Mouse (Mus musculus): Measurements from ENCODE around the gene Gm4791. TPM values are rescaled to one million over a fixed set of nuclear protein-coding genes. Genes with fewer than 3 reads are reported as not detected.

The Gm4791 gene
- total RNA-seq (2021), result not detected

DNA sequence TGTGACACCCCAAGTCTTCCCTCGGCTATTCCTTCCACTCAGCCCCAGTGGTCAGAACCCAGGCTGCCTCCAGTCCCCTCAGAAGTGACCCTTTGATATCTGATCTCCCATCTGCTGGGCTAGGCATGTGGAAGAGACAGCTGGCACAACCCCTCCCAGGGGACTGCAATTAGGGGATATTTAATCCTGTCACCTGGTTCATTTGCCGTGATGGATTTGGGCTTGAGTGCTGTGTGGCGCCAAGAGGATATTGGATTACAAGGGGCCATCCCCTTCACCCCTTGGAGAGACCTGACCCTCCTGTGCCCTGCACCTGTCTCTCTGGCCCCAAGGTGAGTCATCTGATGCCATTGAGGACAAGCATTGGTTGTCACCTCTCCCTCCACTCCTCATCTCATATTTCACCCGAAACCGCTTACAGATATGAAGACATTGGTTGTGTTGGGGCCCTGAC, at the start of gene Gm4791:
TSS of gene Gm4791 (plus strand) at position 404 of the 454 bp plus-strand sequence.
- no peak for DNase-seq (ENCODE audit: low spot score)
- intact Hi-C loops (cut with DNase I), result no loop called here

DNA sequence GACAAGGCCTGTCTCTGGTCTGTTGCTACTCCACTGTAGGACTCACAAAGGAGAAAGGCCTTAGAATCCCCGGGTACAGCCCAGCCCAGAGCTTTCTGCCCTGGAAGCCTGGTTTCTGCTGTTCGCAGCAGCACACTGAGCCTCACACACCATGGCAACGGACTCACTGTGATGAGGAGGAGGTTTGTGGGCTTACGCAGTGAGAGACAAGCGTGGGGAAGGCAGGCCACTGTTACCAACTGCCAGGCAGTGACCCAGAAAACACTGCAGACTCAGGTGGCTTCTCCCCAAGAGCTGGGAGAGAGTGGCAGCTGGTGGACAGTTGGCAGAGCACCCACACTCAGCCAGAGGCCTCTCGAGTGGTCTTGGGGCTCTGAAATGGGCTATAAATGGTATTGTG, 42.3 kb upstream of the Gm4791 start:
- intact Hi-C loops (cut with DNase I), result no loop called here
- DNase-seq (ENCODE audit: low spot score), result no peak

DNA sequence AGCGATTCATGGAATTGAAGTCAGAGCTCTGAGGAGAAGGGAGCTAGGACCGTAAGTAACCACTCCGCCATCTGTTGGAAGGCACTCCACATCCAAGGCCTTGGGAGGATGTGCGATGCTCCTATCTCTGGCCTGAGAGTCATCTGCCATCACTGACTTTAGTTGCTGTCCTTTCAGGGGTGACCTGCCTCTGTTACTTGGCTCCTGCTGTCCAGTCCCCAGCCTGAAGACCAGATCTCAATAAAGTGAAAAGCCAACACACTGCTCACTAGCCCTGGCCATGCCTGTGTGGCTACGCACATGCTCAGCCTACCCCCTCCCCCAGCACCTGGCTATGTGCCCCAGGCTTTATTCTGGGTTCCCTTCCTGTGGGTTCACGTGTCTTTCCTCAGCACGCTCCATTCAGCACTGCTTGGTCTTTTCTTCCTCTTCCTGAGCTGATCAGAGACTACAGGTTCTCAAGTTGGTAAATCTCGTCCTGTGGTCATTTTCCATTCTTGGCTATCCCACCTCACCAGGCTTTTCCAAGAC, 41.1 kb upstream of the Gm4791 start:
- DNase-seq (ENCODE audit: low spot score), result no peak
- intact Hi-C loops (cut with DNase I), result no loop called here

DNA sequence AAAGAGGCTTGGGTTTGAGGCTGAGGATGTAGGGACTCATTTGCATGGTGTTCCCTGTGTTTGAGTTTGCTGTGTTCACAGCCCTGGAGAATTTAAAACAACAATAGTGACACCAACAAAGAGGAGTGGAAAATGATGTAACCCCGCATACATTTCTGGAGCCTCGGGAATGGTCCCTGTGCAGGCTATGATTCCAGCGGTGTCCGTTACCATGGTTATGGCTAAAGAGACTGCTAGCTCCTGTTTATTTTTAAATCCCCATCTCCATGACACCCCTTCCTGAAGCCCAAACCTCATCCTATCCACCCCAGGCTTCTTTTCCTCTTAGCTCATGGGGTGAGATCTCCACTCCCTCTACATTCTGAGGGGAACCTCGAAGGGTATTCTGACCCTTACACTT, 32.5 kb upstream of the Gm4791 start:
- intact Hi-C loops (cut with DNase I), result no loop called here
- no peak for DNase-seq (ENCODE audit: low spot score)

DNA sequence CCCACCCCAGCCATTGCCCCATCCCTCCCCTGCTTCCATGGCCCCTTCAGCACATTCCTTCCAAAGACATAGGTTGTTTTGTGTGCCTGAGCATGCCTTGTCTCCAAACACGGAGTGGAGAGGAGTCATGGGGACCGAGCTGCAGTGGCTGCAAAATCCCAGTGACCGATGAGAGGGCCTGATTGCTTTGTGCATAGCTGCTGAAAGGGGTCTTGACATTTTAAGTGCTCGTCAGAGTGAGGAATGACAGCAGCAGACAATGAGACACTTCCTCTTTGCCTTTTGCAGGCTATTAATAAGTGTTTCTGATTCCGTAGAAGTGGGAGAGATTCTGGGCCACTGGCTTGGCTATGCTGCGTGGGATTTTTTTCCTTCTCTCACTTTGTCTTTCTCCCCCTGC, 29.6 kb upstream of the Gm4791 start:
- intact Hi-C loops (cut with DNase I), result no loop called here
- DNase-seq (ENCODE audit: low spot score), result no peak

DNA sequence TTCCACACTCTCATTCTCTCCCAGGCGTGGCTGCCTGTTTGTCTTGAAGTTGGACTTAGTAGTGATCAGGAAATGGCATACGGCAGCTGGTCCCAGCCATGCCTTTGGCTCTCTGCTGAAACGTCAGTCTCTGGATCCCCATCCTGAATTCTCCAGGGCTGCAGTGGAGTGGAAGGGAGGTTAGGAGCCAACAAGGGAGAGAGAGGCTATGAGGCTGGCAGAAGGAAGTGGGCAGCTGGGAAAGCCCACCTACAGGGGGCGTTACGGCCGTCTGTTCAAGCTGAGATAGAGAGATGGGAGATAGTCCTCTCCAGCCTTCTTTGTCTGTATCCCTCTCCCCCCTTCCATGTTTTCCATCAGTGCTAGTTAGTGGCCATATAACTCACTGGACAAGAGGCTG, 29.1 kb upstream of the Gm4791 start:
- intact Hi-C loops (cut with DNase I), result no loop called here
- DNase-seq (ENCODE audit: low spot score), result no peak

DNA sequence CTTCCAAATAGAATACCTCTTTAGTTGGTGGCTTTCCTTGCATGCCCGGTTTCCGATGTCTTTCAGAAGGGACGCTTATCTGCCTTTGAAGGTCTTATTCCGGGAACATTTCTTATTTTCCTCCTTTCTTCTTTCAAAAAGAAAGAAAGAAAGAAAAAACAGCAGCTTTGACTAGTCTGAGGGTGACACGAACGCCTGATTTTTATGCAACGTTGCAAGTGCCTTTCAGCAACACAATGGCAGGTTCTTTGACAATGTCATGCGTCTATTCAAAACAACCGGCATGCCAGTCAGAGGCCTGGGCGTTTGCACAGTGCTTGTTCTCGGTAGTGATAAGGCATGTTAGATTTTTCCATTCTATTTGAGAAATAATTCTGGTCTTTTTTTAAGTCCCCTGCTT, 19.7 kb upstream of the Gm4791 start:
- intact Hi-C loops (cut with DNase I), result no loop called here
- DNase-seq (ENCODE audit: low spot score), result no peak

DNA sequence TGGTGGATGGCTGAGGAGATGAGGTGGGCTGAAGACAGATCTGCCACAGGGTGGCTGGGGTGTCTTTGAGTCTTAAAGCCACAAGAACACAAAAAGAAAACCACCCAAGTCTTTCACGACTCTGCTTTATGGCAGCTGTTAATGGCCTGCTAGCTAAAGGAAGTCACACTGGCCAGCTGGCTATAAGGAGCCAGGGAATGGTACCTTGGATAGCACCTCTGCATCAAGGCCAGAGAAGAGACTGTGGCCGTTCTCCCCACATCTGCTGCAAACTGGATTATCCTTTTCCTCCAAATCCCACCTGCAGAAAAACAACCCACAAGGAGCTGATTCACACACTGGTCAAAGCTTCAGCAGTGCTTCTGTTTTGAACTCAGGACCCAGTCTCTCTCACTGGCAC, 18.4 kb upstream of the Gm4791 start:
- no peak for DNase-seq (ENCODE audit: low spot score)
- intact Hi-C loops (cut with DNase I), result no loop called here

DNA sequence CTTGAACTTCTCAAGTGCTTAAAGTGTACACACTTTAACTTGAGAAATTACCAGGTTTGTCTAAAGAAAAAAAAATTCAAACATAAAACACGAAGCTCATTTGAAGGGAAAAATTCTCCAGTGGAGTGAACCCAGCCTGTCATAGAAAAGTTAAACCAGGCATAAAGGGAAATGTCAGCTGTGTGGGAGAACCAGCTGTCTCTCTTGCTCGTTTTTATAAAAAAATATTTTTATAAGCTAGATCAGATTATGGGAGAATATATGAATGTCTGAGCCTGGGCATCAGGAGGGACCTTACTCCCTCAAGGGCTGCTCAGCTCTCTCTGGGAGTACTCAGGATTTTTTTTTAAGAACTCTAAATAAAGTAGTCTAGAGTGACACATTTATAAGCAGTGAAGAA, 15.1 kb upstream of the Gm4791 start:
- intact Hi-C loops (cut with DNase I), result no loop called here
- no peak for DNase-seq (ENCODE audit: low spot score)

DNA sequence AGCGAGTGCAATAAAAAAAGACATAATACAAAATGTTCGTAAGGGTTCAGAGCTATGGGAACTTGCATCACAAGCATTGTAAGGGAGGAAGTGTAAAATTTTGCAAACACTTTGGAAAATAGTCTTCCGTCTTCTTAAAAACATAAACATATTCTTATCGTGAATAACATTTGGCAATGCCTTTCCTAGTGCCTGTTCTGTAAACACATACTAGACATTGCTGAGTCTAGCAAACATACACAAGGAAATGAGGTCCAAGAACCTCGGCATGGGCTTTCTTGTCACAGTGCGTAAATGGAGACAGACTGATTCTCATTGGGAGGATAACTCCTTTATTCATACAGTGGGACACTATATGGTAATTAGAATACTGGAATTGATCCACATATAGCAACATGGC, 43.0 kb downstream of the Gm4791 start:
- intact Hi-C loops (cut with DNase I), result no loop called here
- no peak for DNase-seq (ENCODE audit: low spot score)

Measured in heart, postnatal 25 days (tissue).